Mouse (Mus musculus) gastrocnemius, adult 8-10 months (tissue): Measurements from ENCODE around the gene St3gal6. TPM values are rescaled to one million over a fixed set of nuclear protein-coding genes. Genes with fewer than 3 reads are reported as not detected.

ENCODE experiments used
- DNase-seq, 2 experiments: peaks; one replicate each; pipeline ENCODE4 v3.0.0; 2022; ENCODE audit warnings: low spot score in 2 of 2
- total RNA-seq, 4 experiments: library from RNA; stranded (reverse); gene quantifications; 2 replicates each; pipeline ENCODE4 v1.2.4; 2022

Gene St3gal6
- total RNA-seq, result 100 to 1,000 TPM; 147 to 185 (median 164) TPM

GRCm38 (mm10) chr16:58523972-58524850 lies at the start of gene St3gal6:
Gene St3gal6, minus strand, starts transcription at chr16:58524243.
- no peak for DNase-seq

GRCm38 (mm10) chr16:58570694-58571264 lies 46.7 kb upstream of the St3gal6 start:
- DNase-seq, result no peak

GRCm38 (mm10) chr16:58561196-58561595 lies 37.2 kb upstream of the St3gal6 start:
- DNase-seq, result no peak

- no peak for DNase-seq
Measured at GRCm38 (mm10) chr16:58556067-58556830, 32.2 kb upstream of the St3gal6 start.

- no peak for DNase-seq
Measured at GRCm38 (mm10) chr16:58554673-58555072, 30.6 kb upstream of the St3gal6 start.

DNA sequence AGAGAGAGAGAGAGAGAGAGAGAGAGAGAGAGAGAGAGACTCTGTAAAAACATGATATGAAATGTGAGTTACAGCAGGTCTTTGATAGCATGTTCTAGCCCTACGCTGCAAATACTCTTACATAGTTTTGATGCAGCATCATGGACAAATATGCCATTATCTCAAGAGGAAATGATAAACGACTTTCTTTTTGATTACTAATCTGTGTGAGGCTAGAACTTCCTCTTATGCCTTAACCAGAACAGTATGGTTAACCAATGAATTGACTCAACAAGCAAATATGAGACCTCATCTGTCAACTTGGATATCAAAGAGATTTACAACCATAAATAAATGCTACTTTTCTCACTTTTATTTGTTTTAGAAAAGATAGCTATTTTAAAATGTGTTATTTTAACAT lies 24.0 kb upstream of the St3gal6 start:
- DNase-seq, result no peak

DNA sequence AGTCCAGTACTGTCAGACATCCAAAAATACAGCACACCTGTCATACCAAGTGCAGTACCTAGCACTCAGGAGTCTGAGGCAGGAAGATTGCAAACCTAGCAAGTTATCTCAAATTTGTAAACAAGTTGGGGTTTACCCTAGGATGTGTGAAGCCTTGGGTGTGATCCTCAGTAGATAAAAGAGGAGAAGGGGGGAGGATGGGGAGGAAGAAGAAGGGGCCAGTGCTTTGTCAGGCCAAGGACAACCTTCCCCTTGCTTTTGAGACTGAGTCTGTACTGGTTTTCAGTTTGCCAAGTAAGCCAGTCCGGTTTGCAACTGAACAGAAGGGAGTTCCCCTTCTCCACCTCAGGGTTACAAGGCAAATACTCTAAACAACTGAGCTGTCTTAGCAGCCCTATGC lies 22.1 kb upstream of the St3gal6 start:
- DNase-seq, result no peak

GRCm38 (mm10) chr16:58539490-58539889 lies 15.4 kb upstream of the St3gal6 start:
- no peak for DNase-seq

DNA sequence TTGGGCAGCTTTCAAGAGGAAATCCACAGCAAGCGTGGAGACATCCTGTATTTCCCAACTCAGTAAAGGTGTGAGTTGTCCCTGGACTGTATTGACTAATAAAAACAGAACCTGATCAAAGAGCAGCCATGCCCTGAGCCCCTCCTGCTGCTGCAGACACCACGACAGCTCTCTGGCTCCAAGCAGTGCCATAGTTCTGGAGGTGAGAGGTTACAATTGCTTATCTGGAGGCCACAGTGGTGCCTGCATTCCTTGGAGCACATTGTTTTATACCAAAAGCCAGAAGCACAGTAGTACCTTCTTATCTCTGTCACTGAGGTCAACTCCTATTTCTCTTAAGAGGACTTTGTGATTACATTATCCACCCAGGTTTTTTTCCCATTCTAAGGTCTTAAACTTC lies 15.0 kb upstream of the St3gal6 start:
- DNase-seq, result no peak

DNA sequence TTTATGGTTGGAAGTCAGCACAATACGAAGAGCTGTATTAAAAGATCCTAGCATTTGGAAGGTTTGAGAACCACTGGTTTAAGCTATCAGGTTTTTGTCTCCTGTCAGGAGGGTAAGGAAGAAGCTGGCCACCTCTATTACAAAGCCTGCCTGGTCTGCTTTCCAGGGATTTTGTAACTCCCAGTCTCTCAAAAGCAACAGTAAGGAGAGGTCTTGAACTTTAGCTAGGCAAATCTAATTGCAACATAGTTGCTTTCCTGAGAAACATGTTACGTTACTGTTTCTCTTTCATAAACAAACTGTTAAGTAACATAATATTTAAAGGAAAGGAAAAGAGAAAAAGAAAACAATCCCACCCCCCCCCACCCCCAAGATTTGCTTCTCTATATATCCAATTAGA lies 12.0 kb upstream of the St3gal6 start:
- DNase-seq, result no peak

- no peak for DNase-seq
Measured at GRCm38 (mm10) chr16:58535236-58535635, 11.2 kb upstream of the St3gal6 start.

- no peak for DNase-seq
Measured at GRCm38 (mm10) chr16:58534245-58535142, 10.5 kb upstream of the St3gal6 start.

DNA sequence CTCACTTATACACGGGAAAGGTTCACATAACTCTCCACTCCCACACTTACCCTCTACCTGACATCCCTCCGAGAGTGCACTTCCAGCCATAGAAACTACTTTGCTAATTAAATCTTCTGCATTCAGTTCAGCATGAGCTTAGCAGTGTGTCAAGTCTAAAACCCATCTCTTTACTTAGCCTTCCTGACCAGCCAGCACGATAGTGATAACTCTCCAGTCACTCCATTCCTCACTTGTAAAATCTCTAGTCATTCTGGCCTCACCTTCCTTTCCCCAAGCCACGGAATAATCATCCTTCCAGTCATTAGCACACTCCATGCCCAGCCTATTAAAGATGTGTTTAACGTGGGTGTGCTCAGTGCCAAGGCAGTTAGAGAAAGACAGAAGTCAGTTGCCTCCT lies 9.7 kb upstream of the St3gal6 start:
- DNase-seq, result no peak

DNA sequence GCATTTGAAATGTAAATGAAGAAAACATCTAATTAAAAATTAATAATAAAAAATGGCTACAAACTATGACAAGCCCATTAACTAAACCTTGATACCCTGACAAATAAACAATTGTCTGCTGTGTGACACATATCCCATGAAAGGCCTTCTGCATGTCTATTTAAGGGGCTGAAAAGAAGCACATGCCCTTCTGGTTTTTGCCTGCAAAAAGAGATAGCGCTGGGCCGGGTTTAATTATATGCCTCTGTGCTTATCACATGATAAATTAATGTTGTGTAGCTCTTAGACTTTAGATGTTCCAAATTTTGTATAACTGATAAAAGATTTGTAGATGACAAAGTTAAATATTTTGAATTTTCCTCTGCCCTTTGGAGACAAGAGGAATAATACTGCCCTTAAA lies 9.2 kb upstream of the St3gal6 start:
- DNase-seq, result no peak

- no peak for DNase-seq
Measured at GRCm38 (mm10) chr16:58532511-58532910, 8.5 kb upstream of the St3gal6 start.

DNA sequence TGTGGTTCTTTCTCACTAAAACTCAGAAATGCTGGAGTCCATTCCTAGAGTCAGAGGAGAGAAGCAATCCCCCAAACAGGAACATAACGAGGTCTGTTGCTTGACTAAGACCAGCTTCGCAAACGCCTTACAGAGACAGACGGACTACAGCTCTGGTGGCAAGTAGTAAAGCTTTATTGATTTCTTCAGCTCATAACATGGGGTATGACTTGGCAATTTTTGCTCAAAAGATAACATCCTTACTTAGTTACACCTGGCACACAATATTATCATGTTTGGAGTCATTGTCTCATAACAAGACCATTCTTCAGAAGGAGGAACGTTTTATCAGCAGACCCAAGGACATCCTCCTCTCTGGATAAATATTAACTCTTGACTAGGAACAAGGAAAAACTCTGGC lies 3.8 kb upstream of the St3gal6 start:
- no peak for DNase-seq

- no peak for DNase-seq
Measured at GRCm38 (mm10) chr16:58526729-58527128, 2.7 kb upstream of the St3gal6 start.

GRCm38 (mm10) chr16:58525832-58526231 lies 1.8 kb upstream of the St3gal6 start:
- no peak for DNase-seq

DNA sequence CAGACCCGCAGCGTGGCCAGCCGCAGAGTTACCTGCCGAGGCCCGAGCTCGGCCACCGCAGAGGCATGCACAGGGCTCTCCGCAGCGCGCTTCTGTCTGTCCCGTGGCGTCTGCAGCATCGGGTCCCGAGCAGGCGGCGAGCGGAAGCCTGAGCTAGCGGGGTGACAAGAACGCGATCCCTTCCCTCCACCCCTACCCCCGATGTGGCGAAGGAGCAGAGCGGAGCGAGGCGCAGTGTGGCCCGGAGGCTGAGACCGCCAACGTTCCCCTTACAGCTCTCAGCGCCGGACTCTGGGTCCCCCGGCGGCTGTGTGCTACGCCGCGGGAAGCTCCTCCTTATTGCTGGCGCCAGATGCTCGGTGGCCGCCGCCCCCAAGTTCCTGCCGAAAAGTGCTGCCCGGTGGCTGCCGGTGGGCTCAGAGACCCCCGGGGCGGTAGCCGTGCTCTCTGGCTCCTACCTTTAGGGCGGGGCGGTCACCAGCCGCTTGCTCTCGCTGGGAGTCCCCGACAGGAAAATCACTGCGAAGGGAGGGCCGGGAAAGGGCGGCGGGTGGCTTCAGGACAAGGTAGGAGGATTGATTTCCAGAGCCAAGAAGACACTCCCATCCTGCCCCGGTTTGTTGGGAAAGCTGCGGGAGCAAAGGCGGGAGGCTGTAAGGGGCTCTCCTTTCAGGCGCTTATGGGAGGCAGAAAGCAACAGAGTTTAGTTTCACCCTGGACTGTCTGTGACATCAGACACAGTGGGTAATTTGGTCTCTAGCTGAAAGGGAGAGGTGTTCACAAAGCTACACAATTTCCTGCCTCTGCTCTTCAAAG lies 791 bp downstream of the St3gal6 start:
- peak; percentile 54 to 74 for DNase-seq

GRCm38 (mm10) chr16:58522677-58523043 lies 1.4 kb downstream of the St3gal6 start:
- DNase-seq, result no peak
